Comparison of ENCODE assay signal across 28 mouse cellular contexts in genomic region chr2:74917880-74918537, GRCm38 (mm10).
DNase-seq lines count a peak whose midpoint lies in the region; ATAC-seq and TF ChIP-seq lines count a peak whose summit lies in the region.
"Had no signal": no experiment of that assay in that cellular context is flagged by ENCODE, and none has a peak within 500 bp of the region (broad histone marks: within the 10 kb centered on the region; RNA-seq: fewer than 3 reads in every experiment).

No protein-coding gene starts in this region.

- 17% methylated on average over 9 of the region's 9 CpGs for WGBS in kidney, postnatal 0 days

- 0 out of 2 replicates have a peak, but pooled peaks have one; percentile 36 for ATAC-seq in kidney, postnatal 0 days (replicated peaks; ENCODE audit: low FRiP score, low read depth)
- ATAC-seq: CD4-positive, CD25-positive, alpha-beta regulatory T cell, adult 4 months; forebrain, embryonic 14.5 days; midbrain, embryonic 16.5 days had no signal

- TF ChIP-seq CTCF in kidney, postnatal 0 days (IDR thresholded peaks at IDR 0.05; ENCODE audit: low read depth): no peak; the same call in 1 of the 2 replicates

- H3K27me3 ChIP-seq in kidney, postnatal 0 days (ENCODE audit: insufficient read depth, low read length): no peaks in the 10 kb centered on the region
- H3K27me3 ChIP-seq: embryonic facial prominence, embryonic 12.5 days; lung, embryonic 15.5 days had no signal

- H3K4me3 ChIP-seq in kidney, postnatal 0 days (replicated peaks; ENCODE audit: low read depth, low read length): no peak overlapping the region
- H3K4me3 ChIP-seq: embryonic facial prominence, embryonic 12.5 days; gastrocnemius, adult 2 months; heart, adult 2 months; heart, embryonic 12.5 days; left cerebral cortex, adult 2 months; limb, embryonic 13.5 days; lung, embryonic 15.5 days had no signal

- no peak overlapping the region for H3K27ac ChIP-seq in kidney, postnatal 0 days
- H3K27ac ChIP-seq: embryonic facial prominence, embryonic 12.5 days; gastrocnemius, adult 2 months; heart, adult 2 months; hindbrain, embryonic 14.5 days; left cerebral cortex, adult 2 months; limb, embryonic 13.5 days; lung, embryonic 15.5 days; stomach, postnatal 0 days had no signal

- intact Hi-C loops in heart, postnatal 25 days (cut with DNase I): no loop called here

- H3K9me3 ChIP-seq in kidney, postnatal 0 days (replicated peaks; ENCODE audit: low read length): no peaks in the 10 kb centered on the region
- H3K9me3 ChIP-seq: embryonic facial prominence, embryonic 12.5 days; heart, embryonic 12.5 days; limb, embryonic 13.5 days; lung, embryonic 15.5 days had no signal

- no peak overlapping the region for H3K9ac ChIP-seq in kidney, postnatal 0 days (ENCODE audit: low read depth, low read length)
- H3K9ac ChIP-seq: embryonic facial prominence, embryonic 12.5 days; heart, embryonic 12.5 days; hindbrain, embryonic 14.5 days; limb, embryonic 13.5 days; lung, embryonic 15.5 days had no signal

- no peaks in the 10 kb centered on the region; the same call in 1 of the 2 replicates for H3K4me1 ChIP-seq in kidney, postnatal 0 days (replicated peaks; ENCODE audit: insufficient read depth, low read length)
- H3K4me1 ChIP-seq: embryonic facial prominence, embryonic 12.5 days; heart, embryonic 12.5 days; lung, embryonic 15.5 days had no signal

- peak; percentile 24 for DNase-seq in heart, adult 11 months
- no peak for DNase-seq in heart, postnatal 25 days (ENCODE audit: low spot score)
- DNase-seq in kidney, postnatal 0 days (ENCODE audit: low spot score): peak; percentile 88
- DNase-seq in kidney, adult 11 months: no peak
- DNase-seq in adrenal gland, postnatal 25 days: peak; percentile 5
- DNase-seq in mesoderm, embryonic 11.5 days (ENCODE audit: low read depth, low spot score): peak; percentile 38
- DNase-seq in cerebellum, adult 8-10 months: no peak
- DNase-seq: cerebellum, adult 9-10 months; cerebellum, postnatal 36 days; gastrocnemius, adult 2 months; gastrocnemius, postnatal 36 days; heart, adult 2 months; kidney, adult 9 months; right cerebral cortex, postnatal 4 days; thymus, adult 18-20 months; thymus, postnatal 25 days had no signal

- H3K4me2 ChIP-seq in kidney, postnatal 0 days (ENCODE audit: low read length): no peak overlapping the region
- H3K4me2 ChIP-seq: embryonic facial prominence, embryonic 12.5 days; heart, embryonic 12.5 days; hindbrain, embryonic 14.5 days; limb, embryonic 13.5 days; liver, embryonic 11.5 days; lung, embryonic 15.5 days; midbrain, embryonic 11.5 days had no signal

- H3K36me3 ChIP-seq in kidney, postnatal 0 days (ENCODE audit: insufficient read depth, low read length): no peaks in the 10 kb centered on the region
- H3K36me3 ChIP-seq: embryonic facial prominence, embryonic 12.5 days; heart, embryonic 12.5 days; limb, embryonic 13.5 days; lung, embryonic 15.5 days had no signal

Comparison
In these comparisons a context has a peak if more than half of its experiments do, and no peak if none do; other contexts are left out.
1. DNase-seq: peak in heart, adult 11 months (single experiment), kidney, postnatal 0 days (single experiment), adrenal gland, postnatal 25 days (single experiment) and mesoderm, embryonic 11.5 days (single experiment); none in heart, postnatal 25 days (single experiment), kidney, adult 11 months (single experiment) and cerebellum, adult 8-10 months (single experiment).